Mouse (Mus musculus) liver, adult 2 months (tissue): ENCODE measurements around the gene Eef2k. TPM values are rescaled to one million over a fixed set of nuclear protein-coding genes. Genes with fewer than 3 reads are reported as not detected.

Source experiments
- DNase-seq: peaks from one replicate; pipeline ENCODE4 v3.0.0-alpha.2; 2011; ENCODE audit warnings: low read depth, low spot score; ENCODE audit errors: extremely low read depth
- H3K27ac ChIP-seq: fragments of 200-500 bp; replicated peaks from 2 replicates; pipeline ENCODE4 v1.5.1; 2012; ENCODE audit warnings: low read depth, mild to moderate bottlenecking, control low read depth, inconsistent platforms, low read length; ENCODE audit not compliant: insufficient read depth
- H3K27me3 ChIP-seq: fragments of 200-500 bp; 2 replicates; pipeline ENCODE4 v1.6.1; 2012; ENCODE audit warnings: mild to moderate bottlenecking, moderate library complexity, low read length, inconsistent platforms; ENCODE audit not compliant: control insufficient read depth, insufficient read depth
- H3K36me3 ChIP-seq: fragments of 200-500 bp; 2 replicates; pipeline ENCODE4 v1.6.1; 2012; ENCODE audit warnings: low read length, inconsistent platforms; ENCODE audit not compliant: control insufficient read depth, insufficient read depth
- H3K4me1 ChIP-seq: fragments of 200-500 bp; 2 replicates; pipeline ENCODE4 v1.6.1; 2011; ENCODE audit warnings: low read length; ENCODE audit not compliant: control insufficient read depth, insufficient read depth
- H3K4me3 ChIP-seq: fragments of 200-500 bp; 2 replicates; pipeline ENCODE4 v1.5.1; 2011; ENCODE audit warnings: low read depth, mild to moderate bottlenecking, control low read depth, low read length, moderate library complexity; ENCODE audit not compliant: insufficient read depth
- H3K79me2 ChIP-seq: fragments of 200-500 bp; 2 replicates; pipeline ENCODE4 v1.6.1; 2012; ENCODE audit warnings: inconsistent platforms, mild to moderate bottlenecking, low read length, moderate library complexity; ENCODE audit not compliant: control insufficient read depth, insufficient read depth
- H3K9ac ChIP-seq: fragments of 200-500 bp; 2 replicates; pipeline ENCODE4 v1.6.1; 2012; ENCODE audit warnings: low read depth, mild to moderate bottlenecking, control low read depth, inconsistent platforms, low read length
- CTCF ChIP-seq: fragments of 200-500 bp; IDR thresholded peaks from 2 replicates; pipeline ENCODE4 v1.5.1; 2011; ENCODE audit warnings: low read depth, low read length, control low read depth
- POLR2A ChIP-seq: fragments of 200-500 bp; IDR thresholded peaks from 2 replicates; pipeline ENCODE4 v1.6.1; 2011; ENCODE audit warnings: low read length, control low read depth; ENCODE audit not compliant: insufficient read depth; ENCODE audit errors: extremely low read depth
- WGBS: fragments of 180-500 bp; shearing (Covaris S2); methylation state at CpG from one replicate; pipeline ENCODE4 v1.1.7; 2018; 5-methylcytosine and 5-hydroxymethylcytosine counted together
- polyA plus RNA-seq: library from polyadenylated mRNA; depleted of rRNA; stranded (reverse); fragments of >200 nt; gene quantifications from 2 replicates; pipeline ENCODE4 v1.2.3, GENCODE M21; 2012
- total RNA-seq: library from RNA; depleted of rRNA; stranded (reverse); fragments of >200 nt; gene quantifications from 2 replicates; pipeline ENCODE4 v1.2.3, GENCODE M21; 2014

Gene Eef2k
- total and polyA plus RNA-seq, 2 experiments, result 6.5 to 7.4 TPM

DNA sequence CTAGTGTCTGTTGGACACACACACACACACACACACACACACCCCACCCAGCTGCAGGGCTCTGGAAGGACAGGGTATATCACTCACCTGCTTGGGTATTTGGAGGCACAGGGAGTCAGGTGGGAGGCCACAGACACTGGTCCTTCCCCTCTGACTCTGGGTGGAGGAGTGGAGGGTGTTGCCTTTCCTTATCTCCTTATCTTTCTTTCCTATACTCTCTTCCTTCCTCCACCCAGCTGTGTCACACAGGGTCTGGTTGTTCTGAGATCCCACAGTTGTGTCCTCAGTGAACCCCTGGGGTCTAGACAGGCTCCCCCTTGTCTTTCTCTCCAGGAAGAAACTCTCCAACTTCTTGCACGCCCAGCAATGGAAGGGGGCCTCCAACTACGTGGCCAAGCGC lies 37.3 kb downstream of the Eef2k start:
- H3K4me1 ChIP-seq, result no peaks in the 10 kb centered on the region

DNA sequence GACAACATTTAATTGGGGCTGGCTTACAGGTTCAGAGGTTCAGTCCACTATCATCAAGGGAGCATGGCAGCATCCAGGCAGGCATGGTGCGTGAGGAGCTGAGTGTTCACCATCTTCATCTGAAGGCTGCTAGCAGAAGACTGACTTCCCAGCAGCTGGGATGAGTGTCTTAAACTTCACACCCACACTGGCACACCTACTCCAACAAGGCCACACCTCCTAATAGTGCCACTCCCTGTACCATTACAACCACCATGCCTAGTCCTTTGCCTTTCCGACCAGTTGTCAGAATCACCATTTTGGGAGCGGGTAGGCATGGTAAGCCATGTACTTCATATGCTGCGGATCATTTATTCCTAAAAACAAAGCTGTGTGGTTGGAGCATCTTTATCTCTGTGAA lies 38.1 kb downstream of the Eef2k start:
- no peak overlapping the region for H3K27ac ChIP-seq
- H3K9ac ChIP-seq, result no peak overlapping the region
- no peak overlapping the region for H3K4me3 ChIP-seq
- H3K79me2 ChIP-seq, result no peaks in the 10 kb centered on the region
- DNase-seq, result no peak
- no peaks in the 10 kb centered on the region for H3K27me3 ChIP-seq
- 98% methylated on average over 4 of the region's 4 CpGs for WGBS
- TF ChIP-seq POLR2A, result no peak
- no peak for TF ChIP-seq CTCF
- no peaks in the 10 kb centered on the region for H3K4me1 ChIP-seq
- H3K36me3 ChIP-seq, result 0 out of 2 replicates have a peak, but pooled peaks cover 2% of the 10 kb centered on the region

More for the DNA sequence above, 37.3 kb downstream of the Eef2k start:
- Histone ChIP-seq H3K79me2 (no peaks in the 10 kb centered on the region), H3K27me3 (no peaks in the 10 kb centered on the region), H3K4me3 (no peak overlapping the region), H3K27ac (no peak overlapping the region), H3K9ac (no peak overlapping the region), H3K36me3 (no peaks in the 10 kb centered on the region)
- 95% methylated on average over 3 of the region's 3 CpGs for WGBS
- DNase-seq, result no peak
- no peak for TF ChIP-seq CTCF
- no peak for TF ChIP-seq POLR2A

GRCm38 (mm10) chr7:120881451-120881850 lies 38.8 kb downstream of the Eef2k start:
- WGBS, result 87% methylated on average over 2 of the region's 2 CpGs
- Histone ChIP-seq H3K36me3 (0 out of 2 replicates have a peak, but pooled peaks cover 4% of the 10 kb centered on the region), H3K9ac (no peak overlapping the region), H3K79me2 (no peaks in the 10 kb centered on the region), H3K4me3 (no peak overlapping the region), H3K27me3 (no peaks in the 10 kb centered on the region), H3K4me1 (no peaks in the 10 kb centered on the region), H3K27ac (no peak overlapping the region)
- no peak for TF ChIP-seq POLR2A
- TF ChIP-seq CTCF, result no peak
- DNase-seq, result no peak

DNA sequence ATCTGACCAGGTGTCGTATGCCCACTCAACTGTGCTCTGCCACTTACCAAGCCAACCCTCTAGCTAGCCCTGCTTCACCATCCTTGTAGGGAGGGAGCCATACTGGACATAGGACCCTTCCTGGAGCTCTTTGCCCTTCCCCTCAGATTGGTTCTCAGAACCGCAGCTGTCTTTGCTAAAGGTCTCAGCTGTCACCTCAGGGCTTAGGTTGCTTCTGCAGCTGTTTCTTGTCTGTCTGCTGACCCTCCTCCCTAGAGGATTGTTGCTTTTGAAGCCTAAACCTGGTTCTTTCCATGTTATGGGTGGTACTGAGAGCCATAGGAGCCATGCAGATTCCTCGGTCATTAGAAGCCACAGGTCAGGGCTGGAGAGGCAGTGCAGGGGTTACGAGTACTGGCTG lies 40.0 kb downstream of the Eef2k start:
- H3K4me3 ChIP-seq, result no peak overlapping the region
- WGBS, result 95% methylated on average over 4 of the region's 4 CpGs
- H3K36me3 ChIP-seq, result 0 out of 2 replicates have a peak, but pooled peaks cover 4% of the 10 kb centered on the region
- no peak for DNase-seq
- H3K79me2 ChIP-seq, result no peaks in the 10 kb centered on the region
- no peak overlapping the region for H3K27ac ChIP-seq
- no peak for TF ChIP-seq POLR2A
- no peak for TF ChIP-seq CTCF
- no peaks in the 10 kb centered on the region for H3K27me3 ChIP-seq
- H3K4me1 ChIP-seq, result no peaks in the 10 kb centered on the region
- no peak overlapping the region for H3K9ac ChIP-seq

DNA sequence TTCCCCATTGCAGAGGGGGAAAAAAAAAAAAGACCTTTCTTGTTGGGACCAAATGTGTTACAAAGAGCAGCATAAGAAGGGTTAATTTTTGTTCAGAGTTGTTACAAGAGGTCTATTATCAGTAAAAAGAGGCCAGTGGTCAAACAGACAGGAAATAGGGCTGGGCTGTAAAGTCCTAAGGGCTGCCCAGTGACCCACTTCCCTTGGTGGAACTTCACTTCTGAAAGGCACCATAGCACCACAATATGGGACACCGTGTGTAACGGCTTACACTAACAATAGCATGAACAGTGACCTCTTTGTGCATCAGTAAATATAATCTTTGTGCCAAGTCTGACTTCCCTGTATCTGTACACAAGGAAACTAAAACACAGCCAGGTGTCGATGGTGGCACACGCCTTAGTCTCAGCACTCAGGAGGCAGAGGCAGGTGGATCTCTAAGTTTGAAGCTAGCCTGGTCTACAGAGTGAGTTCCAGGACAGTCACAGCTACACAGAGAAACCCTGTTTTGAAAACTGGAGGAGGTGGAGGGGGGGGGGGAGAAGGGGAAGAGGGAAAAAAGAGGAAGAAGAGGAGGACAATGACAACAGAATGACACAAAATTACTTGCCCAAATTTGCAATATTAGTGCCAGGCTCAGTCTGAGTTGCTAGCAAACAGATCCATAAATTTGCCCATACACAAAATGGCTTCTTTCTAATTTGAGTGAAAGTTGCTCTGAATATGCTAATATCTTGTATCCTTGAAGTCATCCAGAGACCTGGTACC lies 41.1 kb downstream of the Eef2k start:
- Histone ChIP-seq H3K27ac (no peak overlapping the region), H3K9ac (no peak overlapping the region), H3K36me3 (0 out of 2 replicates have a peak, but pooled peaks cover 4% of the 10 kb centered on the region), H3K79me2 (no peaks in the 10 kb centered on the region), H3K4me1 (no peaks in the 10 kb centered on the region), H3K4me3 (no peak overlapping the region), H3K27me3 (no peaks in the 10 kb centered on the region)
- 69% methylated on average over 4 of the region's 4 CpGs for WGBS
- no peak for TF ChIP-seq CTCF
- TF ChIP-seq POLR2A, result no peak
- DNase-seq, result no peak

- H3K36me3 ChIP-seq, result peaks cover 4% of the 10 kb centered on the region; the same call in 1 of the 2 replicates
- WGBS, result 95% methylated on average over 4 of the region's 4 CpGs
- no peak overlapping the region for H3K27ac ChIP-seq
- no peak overlapping the region for H3K4me3 ChIP-seq
- no peaks in the 10 kb centered on the region for H3K4me1 ChIP-seq
- H3K79me2 ChIP-seq, result no peaks in the 10 kb centered on the region
- H3K27me3 ChIP-seq, result no peaks in the 10 kb centered on the region
- DNase-seq, result no peak
- no peak overlapping the region for H3K9ac ChIP-seq
- TF ChIP-seq POLR2A (no peak), CTCF (no peak)
Measured at GRCm38 (mm10) chr7:120884746-120885145, 42.1 kb downstream of the Eef2k start.
